Mouse (Mus musculus) layer of hippocampus, postnatal 10 days (tissue): ENCODE results near the gene Acsl3. TPM values are rescaled to one million over a fixed set of nuclear protein-coding genes. Genes with fewer than 3 reads are reported as not detected.
A peak's percentile ranks its signal among the peaks of the same experiment; 100 is the strongest.

ENCODE experiments used
- DNase-seq, 2 experiments: peaks; one replicate each; pipeline ENCODE4 v3.0.0; 2021; ENCODE audit warnings: low spot score in 2 of 2
- total RNA-seq, 2 experiments: library from RNA; stranded (reverse); gene quantifications; 2 replicates each; pipeline ENCODE4 v1.2.3; 2021

Gene Acsl3
- total RNA-seq, 2 experiments from 2014 or later = 134 to 144 TPM

- no peak for DNase-seq
These were observed 80.0 kb downstream of the Acsl3 start for GRCm38 (mm10) chr1:78737646-78738045.

- DNase-seq = peak; percentile 29 to 46
These were observed 83.1 kb downstream of the Acsl3 start for GRCm38 (mm10) chr1:78740676-78741075.

- DNase-seq = peak; percentile 38 to 51
These were observed 84.6 kb downstream of the Acsl3 start for GRCm38 (mm10) chr1:78742198-78742597.

GRCm38 (mm10) chr1:78743318-78743717 is 85.7 kb downstream of the Acsl3 start:
- DNase-seq = no peak

GRCm38 (mm10) chr1:78745230-78745777 is 87.7 kb downstream of the Acsl3 start:
- DNase-seq = peak; percentile 47 to 64

Other genes with a start within 250 kb of the Acsl3 start
- gene Farsb, start 168.9 kb upstream of the Acsl3 start, total RNA-seq = 10 to 100 TPM; 72.2 to 78.2 TPM
- gene Mogat1, start 146.8 kb upstream of the Acsl3 start, total RNA-seq = not detected
- gene BC035947, start 145.7 kb upstream of the Acsl3 start, total RNA-seq = under 1 TPM; 0.13 to 0.16 TPM
- gene Utp14b, start 213 bp downstream of the Acsl3 start, total RNA-seq = 10 to 100 TPM; 17.0 to 18.2 TPM
- gene Kcne4, start 158.9 kb downstream of the Acsl3 start, total RNA-seq = 1 to 10 TPM in 1 of 2 experiments, under 1 TPM in 1; 0.69 to 1.1 TPM